Mouse (Mus musculus): Measurements from ENCODE around the gene Gm3317.
"Not testable (repeated sequence)": the region's sequence is repeated elsewhere in the genome, so short reads cannot be mapped to it uniquely, and the experiment has no call there.

Gm3317 gene

DNA sequence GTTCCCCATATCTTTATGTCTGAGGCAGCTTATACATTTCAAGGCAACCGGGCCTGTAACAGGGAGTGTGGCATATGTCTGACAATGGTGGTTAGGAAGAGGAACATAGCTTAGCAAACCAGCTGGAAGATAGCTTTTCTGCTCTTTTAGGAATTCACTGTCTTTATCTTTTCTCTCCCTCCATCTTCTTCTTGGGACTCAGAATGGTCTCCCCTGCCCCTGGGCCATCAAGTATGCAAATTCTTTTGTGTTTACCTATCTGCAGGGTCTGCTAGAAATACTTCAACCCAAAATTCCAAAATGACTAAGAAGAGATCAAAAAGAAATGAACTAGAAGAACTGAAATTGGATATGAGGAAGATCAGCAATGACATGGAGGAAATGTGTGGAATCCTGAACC lies at the start of gene Gm3317:
Gene Gm3317, plus strand, starts transcription at position 301 of the 400 bp plus-strand sequence.
- DNase-seq (ENCODE audit: low read depth, low spot score): not testable (repeated sequence)

DNA sequence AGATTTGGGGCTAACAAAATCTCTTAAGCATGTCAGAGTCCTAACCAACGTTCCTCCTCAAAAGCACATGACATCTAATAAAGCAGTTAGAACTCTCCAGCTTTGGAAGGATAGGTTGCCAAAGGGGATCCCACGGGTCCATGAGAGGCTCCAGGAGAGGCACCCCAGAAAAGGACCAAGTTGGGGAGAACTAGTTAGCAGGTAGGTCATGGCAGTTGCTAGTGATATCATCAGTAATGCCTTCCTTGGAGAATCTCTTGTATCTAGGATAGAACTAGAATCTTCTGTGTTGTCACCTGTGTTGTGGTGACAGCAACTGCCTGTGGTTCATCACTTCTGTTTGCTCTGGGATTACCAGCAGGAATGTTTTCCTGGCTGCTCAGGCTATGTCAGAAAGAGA lies 33.1 kb upstream of the Gm3317 start, which contains the start of gene Gm8279:
Gene Gm8279, plus strand, starts transcription at position 301 of the 400 bp plus-strand sequence.
- not testable (repeated sequence) for DNase-seq (ENCODE audit: low read depth, low spot score)

DNA sequence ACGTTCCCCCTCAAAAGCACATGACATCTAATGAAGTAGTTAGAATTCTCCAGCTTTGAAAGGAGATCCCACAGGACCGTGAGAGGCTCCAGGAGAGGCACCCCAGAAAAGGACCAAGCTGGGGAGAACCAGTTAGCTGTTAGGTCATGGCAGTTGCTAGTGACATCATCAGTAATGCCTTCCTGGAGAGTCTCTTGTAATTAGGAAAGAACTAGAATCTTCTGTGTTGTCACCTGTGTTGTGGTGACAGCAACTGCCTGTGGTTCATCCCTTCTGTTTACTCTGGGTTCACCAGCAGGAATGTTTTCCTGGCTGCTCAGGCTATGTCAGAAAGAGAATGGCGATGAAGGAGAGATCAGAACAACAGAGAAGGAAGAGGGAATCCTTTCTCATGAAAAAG lies 21.2 kb downstream of the Gm3317 start, which contains the start of gene Gm8271:
Gene Gm8271, plus strand, starts transcription at position 301 of the 400 bp plus-strand sequence.
- not testable (repeated sequence) for DNase-seq (ENCODE audit: low read depth, low spot score)

All from A20 (cell line).